Mouse (Mus musculus) WW6 (cell line): ENCODE measurements around the gene Plekhj1.

Experiments used
- DNase-seq: peaks from one replicate; pipeline ENCODE4 v3.0.0-alpha.2; 2013; ENCODE audit warnings: low read depth, low spot score

The Plekhj1 gene

GRCm38 (mm10) chr10:80779565-80779964 is 18.9 kb downstream of the Plekhj1 start:
- DNase-seq: no peak

DNA sequence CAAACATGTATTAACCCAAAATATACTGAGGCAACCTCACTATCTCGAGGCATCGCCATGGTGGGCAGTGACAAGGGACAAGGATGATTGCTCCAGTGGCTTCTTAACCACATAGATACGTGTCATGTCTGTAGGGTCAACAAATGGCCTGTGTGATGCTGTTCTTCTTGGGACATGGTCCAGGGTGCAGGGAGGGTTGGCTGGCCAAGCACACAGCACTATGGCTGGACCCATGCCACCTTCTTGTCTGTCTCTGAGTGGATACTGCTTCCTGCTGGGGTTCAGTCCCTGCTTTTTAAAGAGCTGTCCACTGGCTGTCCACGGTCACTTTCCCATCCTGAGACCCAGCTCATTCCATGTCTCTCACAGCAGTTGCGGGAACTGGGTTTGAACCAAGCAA is 21.3 kb downstream of the Plekhj1 start:
- DNase-seq: no peak

DNA sequence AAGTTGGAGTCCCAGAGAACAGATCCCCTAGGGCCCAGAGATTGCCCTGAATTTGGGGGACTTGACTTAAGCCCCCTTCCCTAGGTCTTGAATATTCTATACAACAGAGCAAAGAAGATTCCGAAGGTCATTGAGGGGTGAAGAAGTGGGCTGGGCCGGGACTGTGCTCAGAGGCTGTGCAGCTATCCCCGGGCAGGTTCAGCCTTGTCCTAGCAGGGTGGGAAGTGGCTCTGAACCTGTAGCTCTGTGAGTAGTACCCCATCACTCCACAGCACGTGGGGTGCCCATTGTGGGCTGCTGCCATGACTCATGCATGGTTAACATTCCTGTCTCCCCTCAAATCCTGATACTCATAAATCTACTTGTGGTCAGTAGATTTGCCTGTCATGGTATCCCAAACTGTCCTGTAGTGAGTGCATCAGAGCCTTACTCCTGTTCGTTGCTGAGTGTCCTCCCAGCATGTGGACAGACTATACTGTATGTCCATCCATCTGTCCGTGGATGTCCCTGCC is 22.0 kb downstream of the Plekhj1 start:
- no peak for DNase-seq

DNA sequence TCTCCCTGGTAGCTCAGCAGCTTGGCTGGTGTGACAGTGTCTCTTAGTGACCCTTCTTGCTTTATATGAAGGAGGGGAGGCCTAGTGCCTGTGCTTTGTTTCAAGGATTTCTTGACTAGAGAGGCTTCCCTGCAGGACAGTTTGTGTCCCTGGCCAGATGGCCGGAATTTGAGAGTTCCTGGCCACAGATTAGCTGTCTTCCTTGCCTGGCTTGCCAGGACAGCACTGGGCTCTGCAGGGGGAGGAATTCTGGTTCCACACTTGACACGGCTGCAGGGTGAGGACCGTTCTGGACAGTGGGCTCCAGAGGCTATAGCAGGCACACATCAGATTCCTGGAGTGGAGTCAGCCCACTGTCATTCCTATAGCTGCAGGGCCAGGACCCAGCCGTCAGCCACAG is 22.7 kb downstream of the Plekhj1 start:
- DNase-seq: no peak

GRCm38 (mm10) chr10:80774981-80775380 is 23.4 kb downstream of the Plekhj1 start:
- DNase-seq: no peak

DNA sequence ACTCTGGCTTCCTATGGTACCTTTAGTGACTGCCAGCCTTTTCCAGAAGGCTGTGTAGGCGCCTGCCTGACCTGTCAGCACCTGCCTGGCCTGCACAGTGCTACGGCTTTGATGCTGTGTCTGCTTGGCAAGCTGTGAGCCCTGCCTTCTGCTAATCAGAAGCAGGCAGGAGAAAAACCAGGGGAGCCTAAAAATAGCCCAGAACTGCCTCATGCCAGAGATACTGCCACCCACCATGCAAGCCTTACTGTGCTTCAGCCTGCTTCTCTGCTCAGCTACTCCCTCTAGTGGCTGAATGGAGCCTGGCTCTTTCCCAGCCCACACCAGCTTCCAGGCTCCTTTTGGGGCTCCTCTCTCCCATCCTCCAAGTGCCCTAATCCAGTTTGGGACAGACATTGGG is 23.9 kb downstream of the Plekhj1 start:
- DNase-seq: no peak

DNA sequence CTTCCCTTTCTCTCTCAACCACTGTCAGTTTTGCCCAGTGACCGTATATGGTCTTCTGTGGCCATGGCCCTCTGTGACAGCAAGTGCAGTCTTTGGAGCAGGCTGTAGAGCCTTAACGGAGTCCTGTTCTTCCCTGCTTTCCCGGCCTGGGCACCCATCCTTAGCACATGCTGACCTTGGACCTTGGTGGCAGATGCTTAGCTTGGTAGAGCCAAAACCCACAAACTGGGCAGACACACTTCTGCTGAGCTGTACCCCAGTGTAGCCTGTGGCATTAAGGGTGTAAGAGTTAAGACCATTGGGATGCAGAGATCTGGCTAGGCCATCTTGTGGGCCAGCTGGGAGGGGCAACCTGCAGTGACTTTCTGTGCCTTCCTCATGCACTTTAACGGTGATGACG is 24.6 kb downstream of the Plekhj1 start:
- DNase-seq: no peak

- no peak for DNase-seq
Measured at GRCm38 (mm10) chr10:80768365-80768764, 30.1 kb downstream of the Plekhj1 start.

GRCm38 (mm10) chr10:80766161-80766815 is 32.1 kb downstream of the Plekhj1 start:
- DNase-seq: no peak

- no peak for DNase-seq
Measured at GRCm38 (mm10) chr10:80765746-80766145, 32.7 kb downstream of the Plekhj1 start.

GRCm38 (mm10) chr10:80763502-80763901 is 34.9 kb downstream of the Plekhj1 start:
- DNase-seq: no peak

DNA sequence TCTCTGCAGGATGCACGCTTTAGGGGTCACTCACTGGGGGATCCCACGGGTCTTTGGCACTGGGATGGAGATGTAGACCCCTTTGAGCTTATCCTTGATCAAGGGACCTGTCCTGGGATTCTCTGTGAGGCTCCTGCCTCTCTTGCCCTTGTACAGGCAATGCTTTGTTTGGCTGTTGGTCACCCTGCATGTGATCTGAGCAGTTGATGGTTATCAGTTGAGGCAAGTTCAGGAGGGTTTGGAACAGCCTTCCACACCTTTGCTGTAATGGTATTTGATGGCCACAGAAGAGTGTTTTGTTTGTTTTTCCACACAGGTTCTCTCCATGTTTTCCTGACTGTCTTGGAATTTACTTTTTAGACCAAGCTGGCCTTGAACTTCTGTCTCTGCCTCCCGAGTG is 36.6 kb downstream of the Plekhj1 start:
- DNase-seq: no peak

GRCm38 (mm10) chr10:80760596-80761524 is 37.6 kb downstream of the Plekhj1 start:
- no peak for DNase-seq

DNA sequence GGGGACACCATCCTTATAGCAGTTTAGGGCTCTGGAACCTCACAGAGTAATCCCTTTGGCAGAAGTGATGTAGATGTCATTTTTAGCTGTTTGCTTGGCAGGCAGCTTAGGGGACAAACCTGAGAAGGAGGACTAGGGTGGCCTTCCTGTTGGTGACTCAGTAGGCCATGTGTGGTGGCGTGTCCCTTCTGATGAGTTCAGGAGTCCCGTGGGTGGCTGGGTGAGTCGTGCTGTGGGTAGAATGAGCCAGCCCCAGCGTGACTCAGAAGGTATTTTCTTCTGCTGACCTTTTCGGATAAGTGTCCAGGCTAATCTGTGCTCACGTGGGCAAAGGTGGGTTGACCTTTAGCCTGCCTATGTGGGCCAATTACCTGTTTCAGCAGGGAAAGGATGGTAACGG is 39.8 kb downstream of the Plekhj1 start:
- no peak for DNase-seq

DNA sequence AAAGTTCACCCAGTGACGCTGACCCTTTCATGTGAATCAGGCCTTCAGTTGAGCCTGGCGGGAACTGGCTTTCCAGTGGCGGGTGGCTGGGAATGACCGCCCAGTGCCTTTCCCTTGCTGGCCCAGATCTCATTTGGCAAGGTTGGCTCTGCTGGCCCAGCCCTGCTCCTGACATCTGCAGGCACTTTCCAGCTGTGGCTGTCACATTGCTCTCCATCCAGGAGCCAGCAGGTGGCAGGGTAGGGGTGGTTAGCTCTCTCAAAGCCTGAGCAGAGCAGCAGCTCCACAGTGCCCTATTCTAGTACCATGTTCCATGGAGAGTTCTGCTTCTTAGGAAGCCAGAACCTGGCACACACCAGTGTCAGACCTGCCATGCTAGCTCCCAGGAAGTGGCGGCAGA is 40.7 kb downstream of the Plekhj1 start:
- DNase-seq: no peak

- DNase-seq: no peak
Measured at GRCm38 (mm10) chr10:80756967-80757366, 41.5 kb downstream of the Plekhj1 start.

GRCm38 (mm10) chr10:80756509-80756908 is 41.9 kb downstream of the Plekhj1 start:
- no peak for DNase-seq

DNA sequence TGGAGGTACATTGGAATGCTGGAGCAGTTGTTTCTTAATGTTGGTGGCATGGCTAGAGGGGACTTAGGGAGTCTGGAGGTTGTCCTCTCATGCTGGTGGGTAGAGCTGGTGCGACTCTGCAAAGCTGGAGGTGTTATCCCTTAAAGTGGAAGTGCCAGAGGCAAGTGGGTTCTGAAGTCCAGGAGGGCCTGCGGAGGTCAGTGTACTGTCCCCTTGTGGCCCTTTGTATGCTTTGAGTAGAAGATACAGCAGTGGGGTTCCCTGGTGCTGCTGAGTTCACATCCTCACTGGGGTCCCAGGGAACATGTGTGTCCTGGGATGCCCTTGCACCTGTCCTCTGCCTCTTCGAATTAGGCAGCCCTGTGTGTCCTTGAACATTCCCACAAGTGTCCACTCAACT is 42.3 kb downstream of the Plekhj1 start:
- DNase-seq: no peak

DNA sequence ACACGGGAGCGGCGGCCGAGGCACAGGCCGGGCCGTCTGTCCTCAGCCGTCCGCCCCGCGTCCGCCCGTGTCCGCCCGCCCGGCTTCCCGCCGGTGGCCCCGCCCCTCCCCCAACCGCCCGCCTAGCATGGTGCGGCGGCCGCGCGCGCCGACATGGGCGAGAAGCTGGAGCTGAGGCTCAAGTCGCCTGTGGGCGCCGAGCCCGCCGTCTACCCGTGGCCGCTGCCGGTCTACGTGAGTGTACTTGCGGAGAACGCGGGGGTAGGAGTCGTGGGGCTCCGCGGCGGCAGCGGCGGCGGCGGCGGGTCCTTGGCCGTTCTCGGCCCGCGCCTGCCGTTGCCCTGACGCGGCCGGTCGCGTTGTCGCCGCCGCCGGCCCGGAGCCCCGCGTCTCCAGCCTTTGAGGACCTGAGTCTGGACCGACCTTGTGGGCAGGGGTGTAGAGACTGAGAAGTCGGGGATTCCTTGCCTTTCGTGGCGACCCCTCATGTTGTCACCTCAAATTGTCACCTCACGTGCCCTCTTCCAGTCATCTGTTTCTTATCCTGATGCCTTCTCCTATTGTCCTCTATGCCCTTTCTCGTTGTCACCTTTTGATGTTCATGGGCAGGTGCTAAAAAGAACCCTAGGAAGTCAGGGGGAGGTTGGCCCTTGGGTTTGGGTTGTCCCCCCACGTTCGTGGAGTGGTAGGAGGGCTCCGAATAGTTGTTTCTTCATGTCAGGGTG is 43.0 kb downstream of the Plekhj1 start:
- no peak for DNase-seq

- DNase-seq: peak; percentile 94
Measured at GRCm38 (mm10) chr10:80754594-80755290, 43.7 kb downstream of the Plekhj1 start, which contains the start of gene Dot1l. Gene Dot1l, plus strand, starts transcription at chr10:80755206.

DNA sequence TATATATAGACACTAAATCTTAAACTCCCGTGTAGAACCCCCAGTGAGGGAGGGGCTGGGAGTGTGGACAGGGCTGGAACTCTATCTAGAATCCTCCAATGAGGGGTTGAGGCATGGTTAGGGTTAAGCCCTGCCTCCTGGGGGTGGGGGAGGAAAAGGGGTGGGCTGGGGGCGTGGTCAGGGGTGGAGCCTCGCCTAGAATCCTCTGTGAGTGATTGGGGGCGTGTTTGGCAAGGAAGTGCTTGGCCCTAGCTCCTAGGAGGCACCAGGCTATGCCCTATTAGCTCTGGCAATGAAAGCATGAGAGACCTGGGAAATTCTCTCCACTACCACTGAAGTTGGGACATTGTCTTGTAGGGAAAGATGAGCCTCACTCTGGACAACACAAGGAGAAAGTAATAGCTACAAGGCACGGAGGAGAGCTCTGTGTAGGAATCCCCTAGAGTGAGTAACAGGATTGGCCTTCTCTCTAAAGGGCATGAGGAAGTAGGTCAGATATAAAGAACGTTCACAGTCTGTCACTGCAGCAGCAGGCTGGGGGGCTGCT is 46.3 kb downstream of the Plekhj1 start:
- no peak for DNase-seq
